Mouse (Mus musculus) liver, embryonic 14.5 days (tissue): ENCODE results near the gene Gm37240.

Experiments
- CTCF ChIP-seq: IDR thresholded peaks from 2 replicates; pipeline ENCODE4 v1.5.1; 2016; ENCODE audit warnings: antibody characterized with exemption, low read depth, control low read depth
- EP300 ChIP-seq: IDR thresholded peaks from 2 replicates; pipeline ENCODE4 v1.6.1; 2016; ENCODE audit warnings: antibody characterized with exemption, low read depth

- no peak for TF ChIP-seq CTCF
- no peak for TF ChIP-seq EP300
Measured at GRCm38 (mm10) chr3:85108396-85108795, 778.9 kb downstream of the Gm37240 start.
